Mouse (Mus musculus) heart, postnatal 4 days (tissue): Measurements from ENCODE around the gene Smtnl1. TPM values are rescaled to one million over a fixed set of nuclear protein-coding genes. Genes with fewer than 3 reads are reported as not detected.

Source experiments
- DNase-seq: peaks from one replicate; pipeline ENCODE4 v3.0.0; 2021
- total RNA-seq, 2 experiments: library from RNA; stranded (reverse); gene quantifications; 2 replicates each; pipeline ENCODE4 v1.2.3; 2021

The Smtnl1 gene
- total RNA-seq: under 1 TPM; 0.14 TPM

- DNase-seq: no peak
Measured at GRCm38 (mm10) chr2:84822552-84822951, at the start of gene Smtnl1. Gene Smtnl1, minus strand, starts transcription at chr2:84822652.

- peak; percentile 48 for DNase-seq
Measured at GRCm38 (mm10) chr2:84870623-84871160, 48.2 kb upstream of the Smtnl1 start.

- no peak for DNase-seq
Measured at GRCm38 (mm10) chr2:84868977-84869376, 46.5 kb upstream of the Smtnl1 start.

GRCm38 (mm10) chr2:84868521-84868943 is 46.1 kb upstream of the Smtnl1 start:
- DNase-seq: peak; percentile 84

- DNase-seq: peak; percentile 81
Measured at GRCm38 (mm10) chr2:84865616-84866571, 43.4 kb upstream of the Smtnl1 start.

GRCm38 (mm10) chr2:84862231-84862630 is 39.8 kb upstream of the Smtnl1 start:
- no peak for DNase-seq

- DNase-seq: no peak
Measured at GRCm38 (mm10) chr2:84861430-84861829, 39.0 kb upstream of the Smtnl1 start.

GRCm38 (mm10) chr2:84859991-84860780 is 37.7 kb upstream of the Smtnl1 start:
- no peak for DNase-seq

GRCm38 (mm10) chr2:84858551-84858950 is 36.1 kb upstream of the Smtnl1 start:
- no peak for DNase-seq

- DNase-seq: peak; percentile 68
Measured at GRCm38 (mm10) chr2:84855732-84856131, 33.3 kb upstream of the Smtnl1 start.

GRCm38 (mm10) chr2:84851130-84852040 is 28.9 kb upstream of the Smtnl1 start:
- peak; percentile 60 for DNase-seq

GRCm38 (mm10) chr2:84850407-84851129 is 28.1 kb upstream of the Smtnl1 start:
- DNase-seq: no peak

GRCm38 (mm10) chr2:84845226-84845625 is 22.8 kb upstream of the Smtnl1 start:
- no peak for DNase-seq

- no peak for DNase-seq
Measured at GRCm38 (mm10) chr2:84843654-84844053, 21.2 kb upstream of the Smtnl1 start.

GRCm38 (mm10) chr2:84841905-84842304 is 19.5 kb upstream of the Smtnl1 start:
- no peak for DNase-seq

GRCm38 (mm10) chr2:84840748-84841563 is 18.5 kb upstream of the Smtnl1 start:
- peak; percentile 19 for DNase-seq

GRCm38 (mm10) chr2:84840016-84840747 is 17.7 kb upstream of the Smtnl1 start:
- peak; percentile 83 for DNase-seq

- DNase-seq: peak; percentile 33
Measured at GRCm38 (mm10) chr2:84838993-84839980, 16.8 kb upstream of the Smtnl1 start.
